Mouse (Mus musculus): ENCODE data around the gene Cyp27b1. TPM values are rescaled to one million over a fixed set of nuclear protein-coding genes. Genes with fewer than 3 reads are reported as not detected.
A peak's percentile ranks its signal among the peaks of the same experiment; 100 is the strongest.

Cyp27b1 gene
- polyA plus RNA-seq, 1 experiment from 2014 or later: 0.09 TPM

GRCm38 (mm10) chr10:127083915-127084306 is 35.9 kb downstream of the Cyp27b1 start:
- Histone ChIP-seq H3K36me3 (peaks cover 11% of the 10 kb centered on the region; the same call in 1 of the 2 replicates), H3K4me3 (no peak overlapping the region), H3K9me3 (no peaks in the 10 kb centered on the region), H3K9ac (replicated peaks) (no peak overlapping the region), H3K4me1 (peaks cover 35% of the 10 kb centered on the region), H3K27ac (replicated peaks) (no peak overlapping the region), H3K4me2 (replicated peaks) (no peak overlapping the region), H3K27me3 (peaks cover 88% of the 10 kb centered on the region)
- WGBS: 59% methylated on average over 5 of the region's 5 CpGs
- ATAC-seq (ENCODE audit: low FRiP score, low read depth): no peak

GRCm38 (mm10) chr10:127085052-127085451 is 37.0 kb downstream of the Cyp27b1 start:
- ATAC-seq (ENCODE audit: low FRiP score, low read depth): no peak
- H3K27ac ChIP-seq (replicated peaks): no peak overlapping the region
- no peak overlapping the region for H3K9ac ChIP-seq (replicated peaks)
- H3K27me3 ChIP-seq: peaks cover 88% of the 10 kb centered on the region
- H3K9me3 ChIP-seq: no peaks in the 10 kb centered on the region
- no peak overlapping the region for H3K4me2 ChIP-seq (replicated peaks)
- no peak overlapping the region for H3K4me3 ChIP-seq
- H3K4me1 ChIP-seq: peaks cover 29% of the 10 kb centered on the region
- 85% methylated on average over 9 of the region's 9 CpGs for WGBS
- peaks cover 11% of the 10 kb centered on the region; the same call in 1 of the 2 replicates for H3K36me3 ChIP-seq

DNA sequence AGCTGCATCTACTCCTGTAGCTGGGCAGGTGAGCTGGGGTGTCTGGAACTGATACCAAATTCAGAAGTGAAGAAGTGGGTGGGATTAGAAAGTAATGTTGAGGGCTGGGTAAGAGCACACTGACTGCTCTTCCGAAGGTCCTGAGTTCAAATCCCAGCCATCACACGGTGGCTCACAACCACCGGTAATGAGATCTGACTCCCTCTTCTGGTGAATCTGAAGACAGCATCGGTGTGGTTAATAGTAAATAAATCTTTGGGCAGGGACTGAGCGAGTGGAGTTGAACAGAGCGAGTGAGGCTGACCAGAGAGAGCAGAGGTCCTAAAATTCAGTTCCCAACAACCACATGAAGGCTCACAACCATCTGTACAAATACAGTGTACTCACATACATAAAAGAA is 37.6 kb downstream of the Cyp27b1 start:
- no peaks in the 10 kb centered on the region for H3K9me3 ChIP-seq
- no peak overlapping the region for H3K4me3 ChIP-seq
- H3K36me3 ChIP-seq: peaks cover 11% of the 10 kb centered on the region; the same call in 1 of the 2 replicates
- H3K4me2 ChIP-seq (replicated peaks): no peak overlapping the region
- H3K27me3 ChIP-seq: peaks cover 88% of the 10 kb centered on the region
- H3K27ac ChIP-seq (replicated peaks): no peak overlapping the region
- 77% methylated on average over 6 of the region's 6 CpGs for WGBS
- no peak overlapping the region for H3K9ac ChIP-seq (replicated peaks)
- peaks cover 25% of the 10 kb centered on the region for H3K4me1 ChIP-seq
- ATAC-seq (ENCODE audit: low FRiP score, low read depth): no peak

DNA sequence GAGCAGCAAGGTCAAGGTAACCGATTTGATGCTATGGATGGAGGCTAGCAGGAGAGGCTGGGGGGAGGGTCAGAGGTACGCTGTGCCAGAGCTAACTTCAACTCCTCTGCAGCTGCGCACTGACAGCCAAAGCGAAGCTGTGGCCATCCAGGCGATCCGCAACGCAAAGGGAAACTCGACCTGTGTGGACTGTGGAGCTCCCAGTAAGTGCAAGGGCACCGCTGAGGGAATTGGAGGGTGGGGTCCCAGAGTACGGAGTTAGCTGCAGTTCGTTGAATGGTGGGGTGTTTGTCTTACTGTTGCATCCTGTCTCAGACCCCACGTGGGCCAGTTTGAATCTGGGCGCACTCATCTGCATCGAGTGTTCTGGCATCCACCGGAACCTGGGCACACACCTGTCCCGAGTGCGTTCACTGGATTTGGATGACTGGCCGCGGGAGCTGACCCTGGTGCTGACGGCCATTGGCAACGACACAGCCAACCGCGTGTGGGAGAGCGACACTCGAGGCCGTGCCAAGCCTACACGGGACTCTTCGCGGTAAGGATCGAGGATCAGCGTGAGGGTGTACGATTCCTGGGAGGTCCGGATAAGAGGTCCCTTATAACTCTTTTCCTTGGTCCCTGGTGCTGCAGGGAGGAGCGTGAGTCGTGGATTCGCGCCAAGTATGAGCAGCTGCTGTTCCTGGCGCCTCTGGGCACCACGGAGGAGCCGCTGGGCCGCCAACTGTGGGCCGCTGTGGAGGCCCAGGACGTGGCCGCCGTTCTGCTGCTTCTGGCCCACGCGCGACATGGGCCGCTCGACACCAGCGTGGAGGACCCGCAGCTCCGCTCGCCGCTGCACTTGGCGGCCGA is 42.7 kb downstream of the Cyp27b1 start:
- no peak for ATAC-seq (ENCODE audit: low FRiP score, low read depth)
- Histone ChIP-seq H3K4me3 (peak overlapping the region; percentile 25), H3K36me3 (peaks cover 27% of the 10 kb centered on the region; the same call in 1 of the 2 replicates), H3K27me3 (peaks cover 77% of the 10 kb centered on the region), H3K4me1 (peaks cover 22% of the 10 kb centered on the region), H3K27ac (replicated peaks) (no peak overlapping the region), H3K9me3 (no peaks in the 10 kb centered on the region), H3K4me2 (replicated peaks) (peak overlapping the region; percentile 38), H3K9ac (replicated peaks) (no peak overlapping the region)
- WGBS: 8% methylated on average over 57 of the region's 57 CpGs

DNA sequence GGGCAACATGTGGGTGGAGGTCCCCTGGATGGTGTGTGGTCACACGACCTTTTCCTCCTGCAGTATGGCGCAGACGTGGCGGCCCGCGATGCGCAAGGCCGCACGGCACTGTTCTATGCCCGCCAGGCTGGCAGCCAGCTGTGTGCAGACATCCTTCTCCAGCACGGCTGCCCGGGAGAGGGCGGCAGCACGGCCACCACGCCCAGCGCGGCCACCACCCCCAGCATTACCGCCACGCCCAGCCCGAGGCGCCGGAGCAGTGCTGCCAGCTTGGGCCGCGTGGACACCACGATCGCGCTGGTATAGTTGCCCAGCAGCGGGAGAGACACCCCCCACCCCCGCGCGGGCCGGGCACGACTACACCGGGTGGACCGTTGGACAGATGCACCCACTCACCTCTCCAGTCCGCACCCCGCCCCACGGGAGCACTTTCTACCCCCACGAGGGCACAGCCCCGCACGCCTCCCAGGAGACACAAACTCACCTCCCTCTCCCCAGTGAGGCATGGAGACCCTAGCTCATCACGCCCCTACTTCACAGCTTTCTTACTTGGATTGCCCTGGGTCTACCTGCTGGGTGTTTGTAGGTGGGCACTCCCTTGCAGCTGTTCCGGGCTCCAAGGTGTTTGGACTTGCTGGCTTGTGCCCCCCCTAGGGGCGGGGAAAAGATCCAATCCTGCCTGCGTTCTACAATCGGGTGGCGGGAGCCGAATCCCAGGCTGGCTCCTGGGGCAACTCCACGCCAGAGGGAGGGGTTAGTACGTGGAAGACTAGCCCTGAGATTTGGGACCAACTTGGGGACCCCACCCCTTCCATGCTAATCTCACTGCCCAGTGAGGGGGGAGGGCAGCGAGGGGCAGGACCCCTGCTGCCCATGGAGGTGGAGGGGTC is 43.7 kb downstream of the Cyp27b1 start:
- no peaks in the 10 kb centered on the region for H3K9me3 ChIP-seq
- peak overlapping the region; percentile 25 for H3K4me3 ChIP-seq
- peaks cover 73% of the 10 kb centered on the region for H3K27me3 ChIP-seq
- H3K4me1 ChIP-seq: peaks cover 22% of the 10 kb centered on the region
- 9% methylated on average over 49 of the region's 51 CpGs for WGBS
- H3K4me2 ChIP-seq (replicated peaks): peak overlapping the region; percentile 38
- peak overlapping the region; percentile 20; the same call in 1 of the 2 replicates for H3K9ac ChIP-seq (replicated peaks)
- ATAC-seq (ENCODE audit: low FRiP score, low read depth): 0 out of 2 replicates have a peak, but pooled peaks have one; percentile 24
- H3K27ac ChIP-seq (replicated peaks): no peak overlapping the region
- peaks cover 36% of the 10 kb centered on the region for H3K36me3 ChIP-seq

- WGBS: 60% methylated on average over 4 of the region's 4 CpGs
- H3K4me2 ChIP-seq (replicated peaks): no peak overlapping the region
- H3K27ac ChIP-seq (replicated peaks): no peak overlapping the region
- ATAC-seq (ENCODE audit: low FRiP score, low read depth): no peak
- H3K9me3 ChIP-seq: no peaks in the 10 kb centered on the region
- H3K36me3 ChIP-seq: peaks cover 38% of the 10 kb centered on the region
- peaks cover 63% of the 10 kb centered on the region for H3K27me3 ChIP-seq
- peaks cover 22% of the 10 kb centered on the region for H3K4me1 ChIP-seq
- H3K4me3 ChIP-seq: no peak overlapping the region
- H3K9ac ChIP-seq (replicated peaks): no peak overlapping the region
Measured at GRCm38 (mm10) chr10:127092742-127093141, 44.7 kb downstream of the Cyp27b1 start.

- H3K36me3 ChIP-seq: peaks cover 55% of the 10 kb centered on the region
- 61% methylated on average over 7 of the region's 7 CpGs for WGBS
Measured at GRCm38 (mm10) chr10:127094382-127094802, 46.3 kb downstream of the Cyp27b1 start.

GRCm38 (mm10) chr10:127098514-127098913 is 50.5 kb downstream of the Cyp27b1 start:
- 77% methylated on average over 20 of the region's 20 CpGs for WGBS
- H3K27ac ChIP-seq (replicated peaks): no peak overlapping the region

More at GRCm38 (mm10) chr10:127094382-127094802, 46.3 kb downstream of the Cyp27b1 start:
- Histone ChIP-seq H3K4me1 (peaks cover 22% of the 10 kb centered on the region), H3K27ac (replicated peaks) (no peak overlapping the region), H3K9ac (replicated peaks) (no peak overlapping the region), H3K4me3 (no peak overlapping the region), H3K4me2 (replicated peaks) (no peak overlapping the region), H3K9me3 (no peaks in the 10 kb centered on the region), H3K27me3 (peaks cover 48% of the 10 kb centered on the region)
- ATAC-seq (ENCODE audit: low FRiP score, low read depth): no peak

DNA sequence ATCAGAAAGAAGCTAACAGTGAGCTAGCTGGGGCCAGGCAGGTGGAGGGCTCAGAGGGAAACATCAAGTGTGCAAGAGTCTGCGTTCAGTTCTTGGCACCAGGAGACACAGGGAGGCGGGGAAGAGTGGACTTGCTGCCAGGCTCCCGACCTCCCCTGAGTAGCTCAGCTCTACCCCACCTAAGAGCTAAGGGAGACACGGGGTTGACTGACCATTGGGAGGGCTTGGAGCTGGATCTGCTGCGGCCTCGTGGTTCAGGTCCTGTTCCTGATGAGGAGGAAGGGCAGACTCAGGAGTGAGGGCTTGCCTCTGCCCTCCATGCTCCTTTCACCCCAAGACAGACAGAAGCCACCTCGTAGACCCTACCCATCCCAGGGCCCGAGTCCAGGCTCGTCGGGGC is 51.1 kb downstream of the Cyp27b1 start:
- ATAC-seq (ENCODE audit: low FRiP score, low read depth): no peak
- Histone ChIP-seq H3K27me3 (0 out of 2 replicates have a peak, but pooled peaks cover under 1% of the 10 kb centered on the region), H3K4me2 (replicated peaks) (no peak overlapping the region), H3K9me3 (no peaks in the 10 kb centered on the region), H3K4me3 (no peak overlapping the region), H3K9ac (replicated peaks) (no peak overlapping the region), H3K36me3 (peaks cover 62% of the 10 kb centered on the region), H3K27ac (replicated peaks) (no peak overlapping the region), H3K4me1 (peaks cover 3% of the 10 kb centered on the region; the same call in 1 of the 2 replicates)
- WGBS: 94% methylated on average over 10 of the region's 10 CpGs

More at GRCm38 (mm10) chr10:127098514-127098913, 50.5 kb downstream of the Cyp27b1 start:
- Histone ChIP-seq H3K4me2 (replicated peaks) (no peak overlapping the region), H3K9ac (replicated peaks) (no peak overlapping the region), H3K4me3 (no peak overlapping the region), H3K9me3 (no peaks in the 10 kb centered on the region), H3K4me1 (peaks cover 5% of the 10 kb centered on the region; the same call in 1 of the 2 replicates), H3K27me3 (peaks cover 7% of the 10 kb centered on the region), H3K36me3 (peaks cover 63% of the 10 kb centered on the region)
- no peak for ATAC-seq (ENCODE audit: low FRiP score, low read depth)

DNA sequence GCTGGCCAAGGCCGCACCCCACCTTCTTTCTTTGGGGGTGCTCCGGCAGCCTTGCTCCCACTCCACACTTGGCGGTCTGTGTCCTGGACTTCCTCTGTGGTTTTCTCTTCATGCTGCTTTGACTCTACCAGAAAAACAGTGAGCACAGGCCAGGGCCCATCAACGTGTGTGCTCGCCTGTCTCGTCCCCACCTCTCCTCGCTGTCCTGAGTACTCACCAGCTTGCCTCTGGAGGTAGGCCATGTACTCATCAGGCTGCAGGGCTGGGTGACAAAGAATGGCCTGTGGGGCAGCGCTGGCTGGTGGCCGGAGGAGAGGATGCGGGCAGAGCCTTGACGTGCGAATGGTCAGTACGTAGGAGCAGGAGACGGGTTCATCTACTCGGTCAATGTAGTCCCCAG is 51.8 kb downstream of the Cyp27b1 start:
- no peak overlapping the region for H3K27ac ChIP-seq (replicated peaks)
- peaks cover 66% of the 10 kb centered on the region for H3K36me3 ChIP-seq
- no peak overlapping the region for H3K4me3 ChIP-seq
- H3K9me3 ChIP-seq: no peaks in the 10 kb centered on the region
- H3K9ac ChIP-seq (replicated peaks): no peak overlapping the region
- H3K4me2 ChIP-seq (replicated peaks): no peak overlapping the region
- no peaks in the 10 kb centered on the region for H3K27me3 ChIP-seq
- H3K4me1 ChIP-seq: no peaks in the 10 kb centered on the region
- 94% methylated on average over 15 of the region's 15 CpGs for WGBS
- ATAC-seq (ENCODE audit: low FRiP score, low read depth): no peak

DNA sequence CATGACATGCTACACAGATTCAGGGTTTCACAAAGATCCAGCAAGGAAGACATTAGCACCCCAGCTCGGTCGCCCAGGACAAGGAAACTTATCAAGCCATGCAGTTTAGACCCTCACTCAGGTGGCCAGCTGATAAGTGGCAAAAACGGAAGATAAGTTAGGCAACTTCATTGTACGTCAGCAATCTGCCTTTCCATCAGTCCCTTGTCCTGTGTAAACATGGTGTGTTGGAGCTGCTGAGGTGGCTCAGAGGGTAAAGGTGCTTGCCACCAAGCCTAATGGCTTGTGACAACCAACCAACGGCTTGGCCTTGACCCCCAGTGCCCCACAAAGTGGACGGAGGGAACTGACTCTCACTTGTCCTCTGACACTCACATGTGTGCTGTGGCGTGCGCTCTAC is 52.4 kb downstream of the Cyp27b1 start:
- H3K9me3 ChIP-seq: no peaks in the 10 kb centered on the region
- no peak overlapping the region for H3K27ac ChIP-seq (replicated peaks)
- H3K36me3 ChIP-seq: peaks cover 64% of the 10 kb centered on the region
- H3K27me3 ChIP-seq: no peaks in the 10 kb centered on the region
- ATAC-seq (ENCODE audit: low FRiP score, low read depth): no peak
- WGBS: 92% methylated on average over 8 of the region's 8 CpGs
- H3K4me2 ChIP-seq (replicated peaks): no peak overlapping the region
- H3K4me3 ChIP-seq: no peak overlapping the region
- no peaks in the 10 kb centered on the region for H3K4me1 ChIP-seq
- H3K9ac ChIP-seq (replicated peaks): no peak overlapping the region

Data from midbrain, embryonic 12.5 days (tissue).